Mouse (Mus musculus): Measurements from ENCODE around the gene Ulk2.
"Not testable (repeated sequence)": the region's sequence is repeated elsewhere in the genome, so short reads cannot be mapped to it uniquely, and the experiment has no call there.

Ulk2 gene

GRCm38 (mm10) chr11:61854988-61855411 lies at the start of gene Ulk2:
Ulk2 (minus strand) TSS chr11:61855073.
- in situ Hi-C loops (cut with MboI, MseI), result no loop called here

GRCm38 (mm10) chr11:61882183-61882582 lies 27.3 kb upstream of the Ulk2 start:
- in situ Hi-C loops (cut with MboI, MseI), result no loop called here

DNA sequence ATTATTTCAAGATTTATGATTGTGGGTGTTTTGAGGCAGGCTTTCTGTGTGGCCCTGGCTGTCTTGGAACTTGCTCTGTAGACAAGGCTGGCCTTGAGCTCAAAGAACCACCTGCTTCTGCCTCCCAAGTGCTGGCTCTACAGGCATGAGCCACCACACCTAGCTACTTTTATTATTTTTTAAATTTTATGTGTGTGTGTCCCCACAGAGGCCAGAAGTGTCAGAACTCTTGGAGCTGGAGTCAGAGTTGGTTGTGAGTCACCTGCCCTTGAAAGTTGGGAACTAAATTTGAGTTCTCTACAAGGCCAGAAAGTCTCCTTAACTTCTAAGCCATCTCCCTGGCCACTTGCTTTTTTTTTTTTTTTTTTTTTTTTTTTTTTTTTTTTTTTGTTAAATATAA lies 25.0 kb upstream of the Ulk2 start:
- in situ Hi-C loops (cut with MboI, MseI), result loop anchor here in 1 of 2 experiments (10.0 kb wide), 1 partner anchor 435 kb away; no protein-coding TSS in a partner anchor

DNA sequence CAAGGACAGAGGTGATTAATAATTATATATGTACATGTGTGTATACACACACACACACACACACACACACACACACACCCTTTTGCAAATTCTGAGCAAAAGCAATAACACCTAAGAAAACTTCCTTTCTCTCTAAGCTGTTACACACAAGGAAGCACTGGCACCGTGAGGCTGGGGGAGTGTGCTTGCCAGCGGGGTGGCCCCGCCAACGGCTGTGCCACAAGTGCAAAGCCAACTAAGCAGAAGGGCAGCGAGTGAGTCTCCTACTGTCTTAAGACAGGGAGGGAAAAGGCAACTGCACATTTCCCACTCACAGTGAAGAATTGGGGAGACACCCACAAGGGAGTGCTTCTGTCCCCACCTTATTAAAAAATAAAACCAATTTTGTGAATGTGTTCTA lies 17.0 kb upstream of the Ulk2 start:
- in situ Hi-C loops (cut with MboI, MseI), result loop anchor here in 1 of 2 experiments (10.0 kb wide), 1 partner anchor 443 kb away; no protein-coding TSS in a partner anchor

DNA sequence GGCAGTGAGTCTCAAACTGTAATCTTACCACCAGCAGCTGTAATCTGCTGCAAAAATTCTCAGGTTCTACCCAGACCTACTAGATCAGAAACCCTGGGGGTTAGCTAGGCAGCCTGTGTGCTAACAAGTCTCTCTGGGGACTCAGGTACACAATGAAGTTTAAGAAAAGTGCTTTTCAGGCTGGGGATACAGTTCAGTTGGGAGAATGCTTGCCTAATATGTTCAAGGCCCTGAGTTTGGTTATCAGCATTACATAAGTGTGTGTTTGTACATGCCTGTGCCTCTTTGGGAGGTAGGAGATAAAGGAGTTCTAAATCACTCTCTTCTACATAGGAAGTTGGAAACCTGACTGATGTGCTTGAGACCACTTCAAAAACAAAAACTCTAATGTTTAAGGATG lies 12.0 kb upstream of the Ulk2 start:
- in situ Hi-C loops (cut with MboI, MseI), result no loop called here

- in situ Hi-C loops (cut with MboI, MseI), result no loop called here
Observed at GRCm38 (mm10) chr11:61861781-61862547, 7.1 kb upstream of the Ulk2 start.

DNA sequence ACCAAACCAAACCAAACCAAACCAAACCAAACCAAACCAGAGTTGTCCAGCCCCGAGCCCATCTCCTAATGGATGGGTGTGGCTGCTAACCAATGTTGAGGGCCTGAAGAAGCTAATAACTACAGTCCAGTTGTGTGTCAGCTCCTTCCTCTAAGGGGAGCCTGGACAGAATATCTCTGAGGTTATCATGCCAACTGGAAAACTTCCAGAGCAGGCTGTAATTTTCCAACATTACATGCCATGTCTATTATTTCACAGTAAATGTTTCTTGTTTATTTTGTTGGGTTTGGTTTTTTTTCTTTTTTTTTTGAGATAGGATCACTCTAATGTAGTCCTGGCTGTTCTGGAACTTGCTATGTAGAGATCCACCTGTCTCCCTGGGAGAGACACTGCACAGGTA lies 4.4 kb upstream of the Ulk2 start:
- in situ Hi-C loops (cut with MboI, MseI), result no loop called here

- in situ Hi-C loops (cut with MboI, MseI), result no loop called here
Observed at GRCm38 (mm10) chr11:61855539-61855938, 666 bp upstream of the Ulk2 start.

DNA sequence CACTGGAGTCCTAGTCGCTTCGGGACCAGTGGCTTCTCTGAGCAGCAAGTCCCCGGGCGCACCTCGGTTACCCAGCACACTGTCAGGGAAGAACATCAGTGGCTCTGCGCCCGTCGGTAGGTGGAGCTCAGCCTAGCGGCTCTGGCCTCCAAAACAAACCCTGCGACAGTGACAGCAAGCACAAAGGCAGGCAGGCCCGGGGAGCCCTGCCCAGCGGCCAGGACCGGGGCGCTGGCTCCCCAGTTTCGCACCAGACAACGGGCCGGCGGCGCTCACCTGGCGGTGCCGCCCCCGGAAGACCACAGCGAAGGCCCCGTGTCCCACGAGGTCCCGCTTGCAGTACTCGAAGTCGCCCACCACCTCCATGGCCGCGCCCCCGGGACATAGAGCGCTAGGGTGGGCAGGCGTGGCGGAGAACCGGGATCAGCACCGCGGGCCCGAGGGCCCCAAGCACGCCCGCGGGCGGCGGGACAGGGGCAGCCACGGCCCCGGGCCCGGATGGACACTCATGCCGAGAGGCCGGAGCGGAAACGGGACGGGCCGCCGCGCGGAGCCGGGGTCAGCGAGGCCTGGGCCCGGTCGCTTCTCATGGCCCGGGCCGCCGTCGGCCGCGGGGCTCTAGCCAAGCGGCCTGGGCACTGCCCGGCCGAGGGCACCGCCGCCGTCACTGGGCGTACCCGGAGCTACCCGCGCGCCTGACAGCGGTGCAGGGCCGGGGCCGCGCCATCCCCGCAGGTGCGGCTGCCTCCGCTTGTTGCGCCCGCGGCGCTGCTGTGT lies 474 bp downstream of the Ulk2 start:
- in situ Hi-C loops (cut with MboI, MseI), result no loop called here

DNA sequence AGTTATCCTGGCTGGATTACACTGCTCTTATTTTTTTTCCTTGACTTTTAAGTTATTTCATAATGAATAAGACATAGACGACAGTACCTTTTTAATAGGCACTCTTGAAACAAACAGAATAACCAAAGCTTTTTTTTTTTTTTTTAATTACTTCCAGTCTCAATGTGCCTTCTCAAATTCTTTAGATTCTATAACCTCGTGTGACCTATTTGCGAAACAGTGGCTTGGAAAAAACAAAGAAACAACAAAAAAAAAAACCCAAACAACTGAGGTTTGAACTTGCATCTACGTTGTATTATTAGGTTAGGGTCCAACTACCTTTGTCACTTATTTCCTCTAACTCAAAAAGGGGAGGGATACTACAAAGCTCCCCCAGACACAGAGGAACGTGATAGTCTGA lies 1.2 kb downstream of the Ulk2 start:
- in situ Hi-C loops (cut with MboI, MseI), result no loop called here

GRCm38 (mm10) chr11:61852916-61853315 lies 2.0 kb downstream of the Ulk2 start:
- in situ Hi-C loops (cut with MboI, MseI), result no loop called here

DNA sequence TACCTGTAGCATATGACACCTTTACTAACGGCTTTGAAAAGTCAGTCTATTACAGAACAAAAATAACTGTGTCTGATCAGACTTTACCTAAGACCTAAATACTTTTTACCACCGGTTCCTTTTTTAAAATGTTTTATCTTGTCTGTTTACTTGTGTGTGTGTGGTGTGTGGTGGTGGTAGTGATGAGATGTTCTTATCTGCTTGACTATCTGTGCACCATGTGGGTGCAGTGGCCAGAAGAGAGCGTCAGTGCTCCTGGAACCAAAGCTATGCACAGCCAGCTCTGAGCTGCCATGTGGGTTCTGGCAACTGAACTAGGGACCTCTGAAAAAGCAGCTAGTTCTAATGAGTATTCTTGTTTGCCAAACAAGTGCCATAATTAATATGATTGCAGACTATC lies 3.7 kb downstream of the Ulk2 start:
- in situ Hi-C loops (cut with MboI, MseI), result no loop called here

- in situ Hi-C loops (cut with MboI, MseI), result loop anchor here in 1 of 2 experiments (5.0 kb wide), 1 partner anchor 57 kb away; no protein-coding TSS in a partner anchor
Observed at GRCm38 (mm10) chr11:61840663-61841062, 14.2 kb downstream of the Ulk2 start.

DNA sequence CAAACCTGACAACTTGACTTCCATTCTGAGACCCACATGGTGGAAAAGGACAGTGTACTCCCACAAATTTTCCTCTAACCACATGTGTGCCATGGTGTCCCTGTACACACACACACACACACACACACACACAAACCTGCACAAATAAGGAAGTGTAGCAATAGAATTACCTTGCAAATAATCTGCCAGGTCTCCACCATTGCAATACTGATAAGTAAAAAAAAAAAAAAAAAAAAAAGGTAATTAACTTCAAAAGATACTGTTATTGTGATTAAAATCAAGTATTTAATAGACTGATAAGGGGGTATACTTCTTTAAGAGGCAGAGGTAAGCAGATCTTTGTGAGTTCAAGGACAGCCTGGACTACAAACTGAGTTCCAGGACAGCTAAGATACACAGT lies 14.9 kb downstream of the Ulk2 start:
- in situ Hi-C loops (cut with MboI, MseI), result loop anchor here in 1 of 2 experiments (5.0 kb wide), 1 partner anchor 57 kb away; no protein-coding TSS in a partner anchor

DNA sequence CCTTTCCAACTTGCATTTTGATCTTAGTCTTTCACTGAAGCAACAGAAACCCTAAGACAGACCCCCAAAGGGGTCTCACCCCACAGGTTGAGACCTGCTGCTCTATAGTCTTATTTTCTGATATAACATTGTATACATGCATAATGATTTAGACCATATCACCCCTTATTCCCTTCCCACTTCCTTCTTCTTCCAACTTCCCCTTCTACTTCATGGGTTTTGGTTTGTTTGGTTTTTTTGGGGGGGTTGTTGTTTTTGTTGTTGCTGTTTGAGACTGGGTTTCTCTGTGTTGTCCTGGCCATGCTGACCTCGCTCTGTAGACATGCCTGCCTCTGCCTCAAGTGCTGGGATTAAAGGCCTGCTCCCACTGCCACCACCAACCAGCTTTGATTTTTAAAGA lies 15.7 kb downstream of the Ulk2 start:
- in situ Hi-C loops (cut with MboI, MseI), result no loop called here

DNA sequence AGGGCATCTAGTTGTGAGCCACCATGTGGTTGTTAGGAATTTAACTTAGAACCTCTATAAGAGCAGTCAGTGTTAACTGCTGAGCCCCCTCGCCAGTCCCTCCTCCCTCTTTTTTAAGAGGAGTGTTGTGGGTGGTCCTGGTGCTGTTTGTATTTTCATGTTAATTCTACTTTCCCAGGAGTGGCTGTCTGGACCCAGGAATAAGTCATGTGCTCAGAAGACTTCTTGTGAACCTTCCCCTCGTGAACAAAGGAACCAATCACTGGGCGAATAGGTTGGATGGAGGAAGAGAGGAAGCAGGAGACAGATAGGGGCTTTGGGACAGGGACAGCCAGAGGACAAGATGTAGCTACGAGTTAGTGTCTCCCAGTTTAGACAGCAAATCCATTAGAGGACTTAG lies 45.1 kb downstream of the Ulk2 start:
- in situ Hi-C loops (cut with MboI, MseI), result no loop called here

GRCm38 (mm10) chr11:61808551-61809117 lies 46.2 kb downstream of the Ulk2 start:
- in situ Hi-C loops (cut with MboI, MseI), result no loop called here

GRCm38 (mm10) chr11:61793441-61793840 lies 61.4 kb downstream of the Ulk2 start:
- in situ Hi-C loops (cut with MboI, MseI), result no loop called here

DNA sequence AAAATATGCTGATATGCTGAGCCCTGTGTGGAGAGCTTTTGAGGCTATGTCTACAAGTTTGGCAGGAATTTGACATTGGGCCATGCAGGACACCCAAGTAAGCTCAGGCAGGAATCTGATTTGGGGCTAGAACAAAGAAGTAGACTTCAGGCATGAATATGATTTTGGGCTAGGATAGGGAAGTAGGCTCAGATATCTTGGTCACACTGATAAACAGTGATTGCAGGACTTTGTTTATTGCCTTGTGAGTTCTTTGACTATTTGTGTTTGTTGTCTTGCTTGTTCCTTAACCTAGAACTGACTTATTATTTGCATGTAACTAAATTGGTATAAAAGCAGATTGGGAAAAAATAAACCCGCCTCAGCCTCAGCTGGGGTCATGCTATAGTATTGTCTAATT lies 66.3 kb downstream of the Ulk2 start:
- in situ Hi-C loops (cut with MboI, MseI), result no loop called here

GRCm38 (mm10) chr11:61782526-61782925 lies 72.3 kb downstream of the Ulk2 start:
- in situ Hi-C loops (cut with MboI, MseI), result not testable (repeated sequence)

DNA sequence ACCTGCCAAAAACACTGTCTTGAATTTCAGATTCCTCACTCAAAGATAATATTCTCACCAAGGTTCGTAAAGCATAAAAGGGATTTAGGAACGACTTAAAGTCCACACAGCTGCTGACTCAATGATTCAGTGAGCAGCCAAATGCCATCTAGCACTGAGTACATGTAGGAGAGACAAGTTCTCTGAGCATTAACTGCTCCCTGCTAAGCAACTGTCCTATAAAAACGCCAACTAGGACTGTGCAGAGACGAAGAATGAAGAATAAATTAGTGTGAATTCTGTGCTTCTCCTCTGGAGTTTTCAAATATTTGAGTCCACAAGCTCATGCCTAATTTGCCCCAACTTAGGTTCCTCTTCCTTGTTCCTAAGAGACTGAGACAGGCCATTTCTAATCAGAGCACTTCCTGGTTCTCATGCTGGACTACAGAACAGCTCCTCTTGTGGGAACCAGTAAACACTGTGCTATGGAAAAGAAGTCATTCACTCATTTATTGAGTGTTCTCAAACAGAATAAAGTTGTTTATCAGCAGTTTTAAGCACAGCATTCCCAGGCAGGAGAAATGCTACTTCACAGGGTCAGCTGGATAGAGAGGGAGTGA lies 80.2 kb downstream of the Ulk2 start:
- in situ Hi-C loops (cut with MboI, MseI), result no loop called here
